Mouse (Mus musculus): ENCODE data around the gene Sbf1. TPM values are rescaled to one million over a fixed set of nuclear protein-coding genes. Genes with fewer than 3 reads are reported as not detected.

The Sbf1 gene
- polyA plus RNA-seq, 1 experiment = 222 TPM

DNA sequence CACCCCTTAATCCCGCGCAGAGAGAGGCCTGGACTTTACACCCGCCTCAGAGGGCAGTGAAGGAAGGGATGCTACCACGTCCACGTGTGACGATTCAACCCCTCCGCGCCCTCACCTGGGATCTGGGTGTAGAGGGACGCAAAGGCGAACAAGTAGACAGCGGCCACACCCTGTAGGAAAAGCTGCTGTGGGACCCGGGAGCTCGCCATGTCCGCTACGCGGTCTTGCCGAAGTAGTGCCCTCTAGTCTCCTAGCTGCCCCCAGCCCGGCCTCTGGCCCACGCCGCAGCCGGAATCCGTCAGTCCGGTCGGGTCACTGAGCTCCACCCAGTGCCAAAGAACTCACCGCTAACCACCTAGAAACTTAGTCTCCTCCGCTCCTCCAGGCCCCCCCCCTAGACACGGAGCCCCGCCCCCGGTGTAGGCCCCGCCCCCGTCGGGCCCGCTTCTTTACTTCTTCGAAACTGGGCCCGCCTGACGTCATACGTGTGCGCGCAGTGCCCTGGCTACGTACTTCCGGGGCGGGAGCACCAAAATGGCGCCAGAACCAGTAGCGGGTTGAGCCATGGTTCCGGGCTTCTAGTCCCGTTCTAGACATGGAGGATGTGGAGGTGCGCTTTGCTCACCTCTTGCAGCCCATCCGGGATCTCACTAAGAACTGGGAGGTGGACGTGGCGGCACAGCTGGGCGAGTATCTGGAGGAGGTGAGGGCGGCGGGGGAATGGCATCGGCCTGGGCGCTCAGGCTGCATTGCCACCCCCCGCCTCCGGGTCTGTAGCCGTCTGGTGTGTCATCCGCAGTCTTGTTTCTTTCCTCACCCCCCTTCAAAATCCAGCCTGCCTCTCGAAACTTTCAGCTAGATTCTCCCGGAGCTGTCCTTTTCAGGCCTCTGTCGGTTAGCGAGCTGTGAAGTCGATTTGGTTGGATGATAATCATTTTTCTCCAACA, 40.4 kb upstream of the Sbf1 start, which contains the start of the genes Lmf2 and Ncaph2:
Lmf2 (minus strand) TSS at position 419 of the 947 bp plus-strand sequence.
Ncaph2 (plus strand) TSS at position 479 of the 947 bp plus-strand sequence.
- peak within 1 kb of the TSS; percentile 67 for H3ac ChIP-seq (ENCODE audit: control insufficient read depth, insufficient read length)
- peaks cover 62% of the 10 kb centered on the region for H3K79me2 ChIP-seq (ENCODE audit: control insufficient read depth, insufficient read depth)
- H3K27me3 ChIP-seq (ENCODE audit: control insufficient read depth, insufficient read depth, insufficient read length) = no peaks in the 10 kb centered on the region
- H3K4me2 ChIP-seq (ENCODE audit: low read depth) = peak within 1 kb of the TSS; percentile 86
- H3K4me3 ChIP-seq = peak within 1 kb of the TSS; percentile 97
- no peak for TF ChIP-seq MYOD1 (IDR thresholded peaks at IDR 0.05; ENCODE audit: control insufficient read depth in 1 of 3, insufficient read length in 2 of 3, low read depth in 2 of 3)
- peak; percentile 70 for TF ChIP-seq POLR2A (IDR thresholded peaks at IDR 0.05; ENCODE audit: insufficient read length, low read depth)
- no peak for TF ChIP-seq REST (IDR thresholded peaks at IDR 0.05; ENCODE audit: insufficient read depth, insufficient read length)
- no peak for TF ChIP-seq TCF12 (IDR thresholded peaks at IDR 0.05; ENCODE audit: insufficient read depth, poor library complexity, severe bottlenecking)
- no peak for TF ChIP-seq CEBPB (IDR thresholded peaks at IDR 0.05; ENCODE audit: insufficient read depth, poor library complexity, severe bottlenecking)
- no peak for TF ChIP-seq USF1 (IDR thresholded peaks at IDR 0.05; ENCODE audit: low read depth)
- no peak for TF ChIP-seq MAX (IDR thresholded peaks at IDR 0.05; ENCODE audit: low read depth)
- peak in 1 of 3 experiments; percentile 7 for TF ChIP-seq MYOG (IDR thresholded peaks at IDR 0.05; ENCODE audit: control insufficient read depth in 1 of 3, insufficient read depth in 1 of 3, insufficient read length in 2 of 3, low read depth in 2 of 3)
- TF ChIP-seq TCF3 (IDR thresholded peaks at IDR 0.05; ENCODE audit: insufficient read length, low read depth) = no peak
- TF ChIP-seq SRF (IDR thresholded peaks at IDR 0.05; ENCODE audit: control insufficient read depth, insufficient read length, low read depth) = peak; percentile 84
- TF ChIP-seq POLR2AphosphoS2 (IDR thresholded peaks at IDR 0.05; ENCODE audit: insufficient read length, low read depth) = peak; percentile 78
- peak; percentile 89 for TF ChIP-seq E2F4 (IDR thresholded peaks at IDR 0.05; ENCODE audit: insufficient read depth)
- H3K36me3 ChIP-seq (ENCODE audit: control insufficient read depth, insufficient read depth) = peaks cover 15% of the 10 kb centered on the region

DNA sequence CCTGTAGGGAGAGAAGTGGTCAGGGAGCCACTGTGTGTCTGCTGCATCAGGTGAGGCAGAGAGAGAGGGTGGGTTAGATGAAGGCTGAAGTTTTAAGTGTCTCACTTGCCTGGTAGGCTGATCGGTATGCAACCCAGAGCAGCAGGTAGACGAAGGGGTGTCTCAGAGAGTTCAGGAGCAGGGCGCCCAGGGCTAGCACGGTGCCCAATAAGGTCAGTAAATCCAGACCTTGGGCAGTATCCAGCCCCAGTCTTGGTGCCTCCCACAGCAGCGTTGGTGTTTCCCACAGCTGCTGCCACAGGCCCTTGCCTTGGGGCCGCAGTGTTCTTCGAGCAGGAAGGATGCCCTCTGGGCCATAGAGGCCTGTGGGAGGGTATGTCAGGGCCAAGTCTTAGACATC, 39.3 kb upstream of the Sbf1 start:
- H3K79me2 ChIP-seq (ENCODE audit: control insufficient read depth, insufficient read depth) = peaks cover 51% of the 10 kb centered on the region
- peak overlapping the region; percentile 97 for H3K4me3 ChIP-seq
- peak overlapping the region; percentile 67 for H3ac ChIP-seq (ENCODE audit: control insufficient read depth, insufficient read length)
- no peak for TF ChIP-seq CEBPB (IDR thresholded peaks at IDR 0.05; ENCODE audit: insufficient read depth, poor library complexity, severe bottlenecking)
- no peak for TF ChIP-seq TCF12 (IDR thresholded peaks at IDR 0.05; ENCODE audit: insufficient read depth, poor library complexity, severe bottlenecking)
- no peak for TF ChIP-seq MYOD1 (IDR thresholded peaks at IDR 0.05; ENCODE audit: control insufficient read depth in 1 of 3, insufficient read length in 2 of 3, low read depth in 2 of 3)
- no peak for TF ChIP-seq MYOG (IDR thresholded peaks at IDR 0.05; ENCODE audit: control insufficient read depth in 1 of 3, insufficient read depth in 1 of 3, insufficient read length in 2 of 3, low read depth in 2 of 3)
- no peak for TF ChIP-seq POLR2A (IDR thresholded peaks at IDR 0.05; ENCODE audit: insufficient read length, low read depth)
- TF ChIP-seq POLR2AphosphoS2 (IDR thresholded peaks at IDR 0.05; ENCODE audit: insufficient read length, low read depth) = no peak
- no peak for TF ChIP-seq E2F4 (IDR thresholded peaks at IDR 0.05; ENCODE audit: insufficient read depth)
- no peak for TF ChIP-seq REST (IDR thresholded peaks at IDR 0.05; ENCODE audit: insufficient read depth, insufficient read length)
- no peak for TF ChIP-seq TCF3 (IDR thresholded peaks at IDR 0.05; ENCODE audit: insufficient read length, low read depth)
- no peak for TF ChIP-seq MAX (IDR thresholded peaks at IDR 0.05; ENCODE audit: low read depth)
- TF ChIP-seq USF1 (IDR thresholded peaks at IDR 0.05; ENCODE audit: low read depth) = no peak
- no peak for TF ChIP-seq SRF (IDR thresholded peaks at IDR 0.05; ENCODE audit: control insufficient read depth, insufficient read length, low read depth)
- H3K4me2 ChIP-seq (ENCODE audit: low read depth) = peak overlapping the region; percentile 75
- H3K27me3 ChIP-seq (ENCODE audit: control insufficient read depth, insufficient read depth, insufficient read length) = no peaks in the 10 kb centered on the region
- peaks cover 12% of the 10 kb centered on the region for H3K36me3 ChIP-seq (ENCODE audit: control insufficient read depth, insufficient read depth)

DNA sequence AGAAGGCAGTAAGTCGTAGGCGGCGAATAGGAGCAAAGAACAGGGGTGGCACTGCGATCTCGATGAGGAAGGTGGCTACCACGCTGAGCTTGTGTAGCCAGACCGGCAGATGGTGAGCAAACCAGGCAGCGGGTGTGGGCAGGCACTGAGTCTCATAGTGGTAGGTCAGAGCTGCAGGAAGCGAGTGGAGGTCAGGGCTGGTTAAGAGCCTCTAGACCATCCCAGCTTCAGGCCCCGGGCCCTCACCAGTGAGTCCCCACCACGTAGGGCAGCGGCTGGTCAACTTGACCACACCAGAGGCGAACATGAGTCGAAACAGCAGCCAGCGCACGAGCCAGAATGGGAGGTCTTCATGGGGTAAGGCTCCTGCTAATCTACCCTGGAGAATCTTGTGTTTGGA, 38.7 kb upstream of the Sbf1 start:
- Histone ChIP-seq H3K36me3 (ENCODE audit: control insufficient read depth, insufficient read depth) (peaks cover 9% of the 10 kb centered on the region), H3ac (ENCODE audit: control insufficient read depth, insufficient read length) (no peak overlapping the region), H3K4me3 (peak overlapping the region; percentile 97), H3K79me2 (ENCODE audit: control insufficient read depth, insufficient read depth) (peaks cover 45% of the 10 kb centered on the region), H3K27me3 (ENCODE audit: control insufficient read depth, insufficient read depth, insufficient read length) (no peaks in the 10 kb centered on the region), H3K4me2 (ENCODE audit: low read depth) (peak overlapping the region; percentile 75)
- TF ChIP-seq REST (IDR thresholded peaks at IDR 0.05; ENCODE audit: insufficient read depth, insufficient read length) (no peak), MYOD1 (IDR thresholded peaks at IDR 0.05; ENCODE audit: control insufficient read depth in 1 of 3, insufficient read length in 2 of 3, low read depth in 2 of 3) (no peak), MAX (IDR thresholded peaks at IDR 0.05; ENCODE audit: low read depth) (no peak), CEBPB (IDR thresholded peaks at IDR 0.05; ENCODE audit: insufficient read depth, poor library complexity, severe bottlenecking) (no peak), TCF3 (IDR thresholded peaks at IDR 0.05; ENCODE audit: insufficient read length, low read depth) (no peak), POLR2A (IDR thresholded peaks at IDR 0.05; ENCODE audit: insufficient read length, low read depth) (no peak), POLR2AphosphoS2 (IDR thresholded peaks at IDR 0.05; ENCODE audit: insufficient read length, low read depth) (no peak), SRF (IDR thresholded peaks at IDR 0.05; ENCODE audit: control insufficient read depth, insufficient read length, low read depth) (no peak), E2F4 (IDR thresholded peaks at IDR 0.05; ENCODE audit: insufficient read depth) (no peak), USF1 (IDR thresholded peaks at IDR 0.05; ENCODE audit: low read depth) (no peak), MYOG (IDR thresholded peaks at IDR 0.05; ENCODE audit: control insufficient read depth in 1 of 3, insufficient read depth in 1 of 3, insufficient read length in 2 of 3, low read depth in 2 of 3) (no peak)

DNA sequence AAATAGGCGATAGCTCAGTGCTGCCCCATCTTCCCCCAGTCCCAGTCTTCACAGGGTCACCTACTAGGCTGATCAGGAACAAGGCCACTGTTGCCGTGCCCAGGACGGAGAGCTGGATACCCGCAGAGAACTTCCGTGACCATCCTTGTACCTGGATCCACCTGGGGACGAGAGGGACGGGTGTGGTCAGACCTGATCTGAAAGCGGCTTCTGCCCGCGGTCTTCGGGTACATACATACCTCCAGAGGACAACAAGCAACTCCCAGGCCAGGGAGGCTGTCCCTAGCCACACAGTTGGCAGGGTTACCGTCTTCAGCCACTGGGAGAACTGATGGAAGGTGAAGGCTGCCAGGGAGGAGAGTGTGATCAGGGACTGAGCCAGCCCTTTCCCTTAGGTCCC, 37.7 kb upstream of the Sbf1 start:
- peaks cover 4% of the 10 kb centered on the region for H3K36me3 ChIP-seq (ENCODE audit: control insufficient read depth, insufficient read depth)

More for the DNA sequence above, 37.7 kb upstream of the Sbf1 start:
- Histone ChIP-seq H3K27me3 (ENCODE audit: control insufficient read depth, insufficient read depth, insufficient read length) (no peaks in the 10 kb centered on the region), H3K4me2 (ENCODE audit: low read depth) (no peak overlapping the region), H3K4me3 (no peak overlapping the region), H3K79me2 (ENCODE audit: control insufficient read depth, insufficient read depth) (peaks cover 35% of the 10 kb centered on the region), H3ac (ENCODE audit: control insufficient read depth, insufficient read length) (no peak overlapping the region)
- TF ChIP-seq MYOG (IDR thresholded peaks at IDR 0.05; ENCODE audit: control insufficient read depth in 1 of 3, insufficient read depth in 1 of 3, insufficient read length in 2 of 3, low read depth in 2 of 3) = no peak
